Mouse (Mus musculus): ENCODE measurements at regions not wholly inside any gene's neighbourhood (a gene's known extent, or its start where the extent isn't known, plus 50 kb on each side); places are given as distances from the start of the nearest gene placed in this dataset.

- DNase-seq (ENCODE audit: low read depth, low spot score): no peak
Measured at GRCm38 (mm10) chr9:50257162-50257561, 87.6 kb downstream of the Rpl10-ps3 start.

- DNase-seq (ENCODE audit: low read depth, low spot score): no peak
Measured at GRCm38 (mm10) chr9:50244982-50245671, 99.6 kb downstream of the Rpl10-ps3 start.

- DNase-seq (ENCODE audit: low read depth, low spot score): no peak
Measured at GRCm38 (mm10) chr9:50240923-50241322, 103.8 kb downstream of the Rpl10-ps3 start.

DNA sequence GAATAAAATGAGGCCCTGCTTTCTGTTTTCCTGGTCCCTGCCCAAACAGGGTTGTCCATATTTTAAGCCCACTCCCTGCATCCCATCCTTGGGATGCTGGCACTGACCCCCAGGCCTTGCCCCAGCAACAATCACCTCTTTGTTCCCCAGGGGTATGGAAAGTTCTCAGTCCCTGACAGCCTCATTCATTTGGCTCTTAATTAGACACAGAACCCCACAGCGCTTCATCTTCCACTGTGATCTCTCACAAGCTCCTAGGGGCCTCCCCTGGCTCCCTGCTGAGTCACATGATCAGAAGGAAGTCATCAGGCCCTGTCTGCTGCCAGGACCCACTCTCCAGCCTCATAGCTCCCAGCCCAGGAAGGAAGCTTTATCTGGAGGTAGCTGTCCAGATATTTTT is 108.9 kb downstream of the Rpl10-ps3 start:
- DNase-seq (ENCODE audit: low read depth, low spot score): no peak

GRCm38 (mm10) chr9:50234655-50235054 is 110.1 kb downstream of the Rpl10-ps3 start:
- no peak for DNase-seq (ENCODE audit: low read depth, low spot score)

GRCm38 (mm10) chr9:50232958-50233510 is 111.7 kb downstream of the Rpl10-ps3 start:
- no peak for DNase-seq (ENCODE audit: low read depth, low spot score)

- DNase-seq (ENCODE audit: low read depth, low spot score): no peak
Measured at GRCm38 (mm10) chr9:50210481-50210880, 134.3 kb downstream of the Rpl10-ps3 start.

DNA sequence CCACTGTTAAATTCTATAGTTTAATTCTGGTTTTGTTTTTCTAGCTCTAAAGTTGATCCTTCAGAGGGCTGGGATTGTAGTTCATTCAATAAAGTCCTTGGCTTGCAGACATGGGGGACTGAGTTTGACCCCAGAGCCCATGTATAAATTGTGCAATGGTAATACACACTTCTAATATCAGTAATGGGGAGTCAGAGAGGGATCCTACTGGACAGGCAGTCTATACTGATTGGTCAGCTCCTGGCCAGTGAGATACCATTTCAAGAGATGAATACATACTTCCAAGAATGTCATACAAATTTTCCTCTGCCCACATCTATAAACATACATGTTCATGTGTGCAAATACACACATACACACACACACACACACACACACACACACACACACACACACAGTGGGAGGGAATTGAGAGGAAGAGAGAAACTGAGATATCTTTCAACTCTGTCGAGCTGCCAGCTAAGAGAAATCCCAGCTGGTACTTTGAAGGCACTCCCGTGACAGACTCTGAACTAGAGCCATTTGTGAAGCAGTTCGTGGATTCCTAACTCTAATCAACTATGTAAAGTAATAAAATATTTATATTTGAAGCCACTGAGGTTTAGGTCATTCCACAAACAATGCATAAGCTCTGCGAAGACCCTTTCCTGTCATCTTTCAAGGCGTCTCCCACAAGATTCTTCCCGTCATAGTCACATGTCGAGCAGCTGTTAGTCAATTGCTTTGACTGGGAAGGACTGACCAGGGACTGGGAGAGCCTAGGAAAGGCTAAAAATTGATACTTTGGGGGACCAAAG is 145.1 kb downstream of the Rpl10-ps3 start:
- DNase-seq (ENCODE audit: low read depth, low spot score): no peak

DNA sequence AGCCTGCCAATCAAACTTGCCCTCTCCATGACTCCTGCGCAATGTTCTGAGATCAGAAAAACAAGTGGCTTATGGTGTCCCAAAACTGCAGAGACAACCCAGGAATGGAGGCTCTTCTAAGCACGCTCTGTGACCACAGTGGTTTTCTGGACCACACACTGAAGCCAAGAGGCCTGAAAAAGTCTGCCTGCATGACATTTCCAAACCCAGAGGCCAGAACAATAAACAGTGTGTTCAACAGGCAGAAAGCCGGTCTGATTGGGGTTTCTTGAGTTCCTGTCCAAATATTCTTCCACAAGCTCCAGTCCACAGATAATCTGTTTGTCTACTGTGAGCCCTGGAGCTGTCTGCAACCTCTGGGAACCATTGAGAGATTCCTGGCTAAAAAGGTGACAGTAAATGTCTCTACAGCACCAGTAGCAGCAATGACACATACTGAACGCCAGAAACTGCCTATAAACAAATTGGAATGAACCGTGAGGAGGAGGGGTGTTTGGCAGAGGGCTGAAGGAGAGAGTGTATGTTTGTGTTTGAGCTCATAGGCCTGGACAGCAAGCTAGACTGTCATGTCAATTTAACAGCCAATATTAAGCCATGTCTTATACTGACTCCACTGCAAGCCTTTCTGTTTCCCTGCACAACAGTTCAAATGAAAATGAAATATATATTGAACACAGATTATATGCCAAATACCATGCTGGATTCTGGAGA is 152.2 kb downstream of the Rpl10-ps3 start:
- DNase-seq (ENCODE audit: low read depth, low spot score): no peak

DNA sequence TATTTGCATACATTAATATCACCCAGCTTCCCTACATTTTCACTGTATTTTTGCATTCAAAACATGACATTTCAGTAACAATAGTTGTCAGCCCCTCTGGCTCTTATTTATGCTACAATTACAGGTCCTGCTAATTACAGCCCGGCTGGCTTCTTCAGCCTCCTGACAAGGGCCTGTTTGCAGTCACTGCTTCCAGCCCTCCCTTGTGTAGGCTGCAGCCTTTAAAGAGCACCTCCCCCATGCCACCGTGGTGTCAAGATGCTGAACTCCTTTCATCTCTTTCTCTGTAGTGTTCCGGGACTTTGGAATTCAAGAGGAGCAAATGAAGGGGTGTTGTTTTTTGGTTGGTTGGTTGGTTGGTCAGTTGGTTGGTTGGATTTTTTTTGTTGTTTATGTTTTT is 153.6 kb downstream of the Rpl10-ps3 start:
- no peak for DNase-seq (ENCODE audit: low read depth, low spot score)

- DNase-seq (ENCODE audit: low read depth, low spot score): no peak
Measured at GRCm38 (mm10) chr9:50188576-50189070, 156.1 kb downstream of the Rpl10-ps3 start.

GRCm38 (mm10) chr9:50181360-50181759 is 163.4 kb downstream of the Rpl10-ps3 start:
- DNase-seq (ENCODE audit: low read depth, low spot score): no peak

DNA sequence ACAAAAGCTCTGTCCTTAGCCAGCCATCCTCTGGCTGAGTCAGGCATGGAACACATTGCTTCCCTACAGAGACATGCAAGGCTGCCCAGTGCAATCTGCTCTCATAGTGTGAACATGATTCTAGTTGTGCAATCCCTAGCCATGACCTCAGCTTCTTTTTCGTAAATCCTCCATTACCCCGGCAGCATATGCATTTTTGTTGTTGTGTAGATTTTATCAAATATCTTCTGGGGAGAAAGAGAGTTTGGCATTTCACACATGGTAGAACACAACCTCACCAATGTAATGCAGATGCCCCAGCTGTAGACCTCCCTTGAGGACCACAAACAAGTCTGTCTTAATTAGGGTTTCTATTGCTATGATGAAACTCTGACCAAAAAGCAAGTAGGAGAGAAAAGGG is 168.6 kb downstream of the Rpl10-ps3 start:
- DNase-seq (ENCODE audit: low read depth, low spot score): no peak

GRCm38 (mm10) chr9:50171826-50172464 is 172.8 kb downstream of the Rpl10-ps3 start:
- DNase-seq (ENCODE audit: low read depth, low spot score): peak; percentile 4

DNA sequence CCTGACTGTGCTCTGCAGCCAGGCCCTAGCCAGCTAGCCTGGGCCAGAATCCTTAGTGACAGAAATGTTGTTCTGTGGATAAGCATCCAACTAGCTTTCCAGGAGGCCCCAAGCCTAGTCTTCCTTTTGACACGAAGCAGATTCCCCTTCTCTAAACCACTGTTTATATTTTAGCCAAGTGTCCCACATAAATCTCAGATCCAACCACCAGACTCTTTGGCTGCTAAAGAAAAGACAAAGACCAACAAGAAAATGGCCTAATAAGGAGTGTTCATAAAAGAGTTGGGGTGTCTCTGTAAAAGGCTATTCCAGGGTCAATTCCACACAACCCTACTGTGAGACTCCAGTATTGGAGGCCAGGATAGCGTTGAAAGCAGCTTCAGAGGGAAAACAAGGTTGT is 173.6 kb downstream of the Rpl10-ps3 start:
- no peak for DNase-seq (ENCODE audit: low read depth, low spot score)

- DNase-seq (ENCODE audit: low read depth, low spot score): no peak
Measured at GRCm38 (mm10) chr9:50170637-50171036, 174.1 kb downstream of the Rpl10-ps3 start.

- DNase-seq (ENCODE audit: low read depth, low spot score): no peak
Measured at GRCm38 (mm10) chr9:50154618-50155017, 190.2 kb downstream of the Rpl10-ps3 start.

DNA sequence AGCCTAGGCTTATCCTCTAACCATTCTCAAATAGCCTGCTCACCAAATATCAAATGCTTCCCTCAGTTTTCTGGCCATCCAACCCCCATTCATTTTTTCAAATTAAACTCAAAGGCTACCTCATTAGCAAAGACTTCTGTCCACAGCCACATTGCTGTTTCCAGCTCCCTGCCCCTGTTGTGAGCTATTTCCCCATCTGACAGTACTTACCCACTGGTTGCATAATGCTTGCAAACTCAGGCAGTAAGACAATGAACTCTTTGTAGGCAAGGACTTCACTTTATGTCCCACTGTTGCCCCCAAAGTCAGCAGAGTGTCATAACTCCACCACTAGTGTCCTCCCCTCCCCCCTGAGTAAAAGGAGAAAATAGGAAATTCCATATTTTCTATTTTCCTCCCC is 194.7 kb downstream of the Rpl10-ps3 start:
- DNase-seq (ENCODE audit: low read depth, low spot score): no peak

DNA sequence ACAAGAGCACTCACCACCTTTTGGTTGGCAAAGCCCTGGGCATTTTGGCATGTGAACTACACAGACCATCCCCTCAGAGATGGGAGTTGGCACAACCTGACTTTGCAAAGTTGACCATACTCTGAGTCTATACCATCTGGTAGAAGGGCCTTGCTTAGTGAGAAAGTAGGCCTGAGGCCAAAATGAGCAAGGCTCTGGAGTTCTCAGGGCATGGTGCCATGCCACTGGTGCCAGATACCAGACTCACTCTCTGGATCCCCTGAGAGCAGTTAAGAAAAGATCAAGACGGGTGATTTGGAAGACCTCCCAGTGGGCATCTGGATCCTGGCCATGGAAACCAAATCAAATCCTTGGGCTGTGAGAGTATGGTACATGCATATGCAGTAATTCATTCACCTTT is 202.0 kb downstream of the Rpl10-ps3 start:
- no peak for DNase-seq (ENCODE audit: low read depth, low spot score)

DNA sequence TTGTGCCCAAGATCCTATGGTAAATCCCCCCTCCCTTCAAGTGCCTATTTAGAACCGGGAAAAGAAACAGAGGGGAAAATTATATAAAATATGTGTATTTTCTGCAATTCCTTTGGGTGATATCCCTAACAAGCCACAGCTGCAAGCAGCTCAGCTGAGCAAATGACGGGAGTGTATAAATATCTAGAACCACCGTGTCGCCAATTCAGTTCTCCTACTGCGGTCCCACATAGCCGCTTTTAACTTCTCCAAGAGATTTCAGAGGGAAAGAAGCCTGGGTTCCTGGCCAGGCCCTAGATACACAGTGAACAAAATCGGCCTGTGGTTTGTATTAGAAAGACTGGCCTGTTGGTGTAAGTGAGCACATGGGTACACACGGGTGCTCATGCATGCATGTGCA is 202.7 kb downstream of the Rpl10-ps3 start:
- DNase-seq (ENCODE audit: low read depth, low spot score): no peak

DNA sequence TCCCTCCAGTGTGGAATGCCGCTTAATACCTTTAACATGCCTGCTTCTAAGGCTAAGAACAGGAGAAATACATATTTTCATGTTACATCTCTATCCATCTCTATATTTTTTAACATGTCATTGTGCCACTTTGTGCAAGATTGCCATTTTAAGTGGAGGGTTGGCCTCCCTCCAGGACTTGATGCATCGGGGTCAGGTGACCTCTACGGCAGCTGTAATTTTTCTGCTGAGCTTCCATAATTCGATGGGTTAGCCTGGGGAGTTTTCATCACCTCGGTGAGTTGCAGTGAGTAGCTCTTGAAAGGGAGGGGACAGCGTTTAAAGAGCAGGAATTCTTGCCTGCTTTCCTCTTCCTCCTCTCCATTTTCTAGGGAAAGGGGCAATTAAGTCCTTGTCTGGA is 203.6 kb downstream of the Rpl10-ps3 start:
- no peak for DNase-seq (ENCODE audit: low read depth, low spot score)

All from A20 (cell line).